Mouse (Mus musculus) hindlimb bud, embryonic 11.5 days (tissue): Measurements from ENCODE around the gene Cpsf6.
"Not testable (repeated sequence)": the region's sequence is repeated elsewhere in the genome, so short reads cannot be mapped to it uniquely, and the experiment has no call there.

Experiments used
- DNase-seq: peaks from one replicate; pipeline ENCODE4 v3.0.0-alpha.2; 2012; ENCODE audit warnings: low read depth, low spot score; ENCODE audit errors: extremely low spot score

The Cpsf6 gene

DNA sequence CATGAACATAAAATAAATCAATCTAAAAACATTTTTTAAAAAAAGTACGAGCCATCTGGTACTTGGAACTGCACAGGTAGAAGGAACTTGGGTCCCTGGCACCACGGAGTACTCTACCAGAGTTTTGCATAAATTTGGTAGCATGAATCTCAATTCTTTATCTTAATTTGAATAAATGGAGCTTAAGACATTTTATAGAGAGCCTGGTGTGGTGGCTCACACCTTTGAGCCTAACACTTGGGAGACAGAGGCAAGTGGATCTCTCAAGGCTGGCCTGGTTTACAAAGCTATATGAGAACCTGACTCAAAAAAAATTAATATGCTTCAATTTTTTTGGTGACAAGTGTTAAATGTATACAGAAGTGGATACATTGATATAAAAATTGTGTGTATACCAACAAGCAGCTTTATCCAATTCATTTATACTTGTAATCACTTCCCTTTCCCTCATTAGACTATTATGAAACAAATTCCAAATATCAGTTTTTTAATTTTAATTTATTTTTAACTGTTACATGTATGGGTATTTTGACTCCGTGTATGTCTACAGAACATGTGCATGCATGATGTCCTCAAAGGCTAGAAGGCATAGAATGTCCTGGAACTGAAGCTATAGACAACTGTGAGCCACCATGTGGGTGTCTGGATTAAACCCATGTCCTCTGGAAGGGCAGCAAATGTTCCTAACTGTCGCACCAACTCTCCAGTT lies 20.6 kb upstream of the Cpsf6 start:
- DNase-seq, result no peak

DNA sequence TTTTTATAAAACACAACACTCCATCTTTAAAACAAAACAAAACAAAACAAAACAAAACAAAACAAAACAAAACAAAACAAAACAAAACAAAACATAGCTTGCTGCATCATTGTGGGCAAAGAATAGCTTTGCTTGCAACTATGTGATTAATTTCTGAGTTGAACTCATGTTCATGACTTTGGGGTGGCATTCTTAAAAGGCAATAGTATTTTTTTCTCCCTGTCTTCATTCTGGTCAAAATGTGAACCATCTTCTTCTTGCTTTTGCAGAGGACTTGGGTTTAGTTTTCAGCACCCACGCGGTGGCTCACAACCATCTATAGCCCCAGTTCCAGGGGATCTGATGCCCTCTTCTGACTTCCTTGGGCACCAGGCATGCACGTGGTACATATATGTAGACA lies 20.0 kb upstream of the Cpsf6 start:
- no peak for DNase-seq

DNA sequence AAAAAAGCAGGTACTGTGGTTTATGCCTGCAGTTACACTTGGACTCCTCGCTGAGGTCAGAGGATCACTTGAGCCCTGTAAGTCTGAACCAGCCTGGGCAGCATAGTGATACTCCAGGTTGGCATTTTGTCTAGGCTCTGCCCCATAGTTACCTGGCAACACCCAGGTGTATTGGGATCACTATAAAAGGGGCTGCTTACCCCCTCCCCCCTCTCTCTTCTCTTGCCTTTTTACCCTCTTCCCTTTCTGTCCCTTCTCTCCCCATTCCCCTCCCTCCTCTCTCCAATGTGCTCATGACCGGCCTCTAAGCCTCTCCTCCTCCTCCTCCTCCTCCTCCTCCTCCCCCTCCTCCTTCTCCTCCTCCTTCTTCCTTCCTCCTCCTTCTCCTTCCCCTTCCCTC lies 19.4 kb upstream of the Cpsf6 start:
- no peak for DNase-seq

DNA sequence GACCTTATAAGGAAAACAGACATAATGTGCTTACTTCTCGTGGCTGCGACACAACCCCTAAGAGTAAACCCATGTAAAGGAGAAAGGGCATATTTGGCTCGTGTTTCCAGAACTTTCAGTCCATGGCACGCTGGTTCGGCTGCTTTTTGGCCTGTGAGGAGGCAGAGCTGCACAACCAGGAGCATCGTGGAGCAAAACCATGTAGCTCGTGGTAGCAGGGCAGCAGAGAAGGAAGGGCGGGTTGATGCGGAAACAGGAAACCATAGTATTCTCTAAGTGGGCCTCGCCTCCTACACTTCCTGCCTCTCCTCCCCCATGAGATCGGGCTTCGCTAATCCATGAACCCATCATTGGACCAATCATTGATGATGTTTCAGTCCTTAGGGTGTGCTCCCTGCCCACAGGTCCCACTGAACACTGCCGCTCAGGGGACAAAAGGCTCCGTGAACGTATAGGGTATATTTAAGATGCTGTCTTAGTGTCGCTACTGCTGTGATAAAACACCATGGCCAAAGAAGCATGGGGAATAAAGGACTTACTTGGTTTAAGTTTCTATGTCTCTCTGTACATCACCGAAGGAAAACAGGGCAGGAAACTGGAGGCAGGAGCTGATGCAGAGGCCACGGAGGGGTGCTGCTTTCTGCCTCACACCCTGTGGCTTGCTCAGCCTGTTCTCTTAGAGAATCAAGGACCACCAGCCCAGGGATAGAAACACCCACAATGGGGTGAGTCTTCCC lies 18.4 kb upstream of the Cpsf6 start:
- no peak for DNase-seq

DNA sequence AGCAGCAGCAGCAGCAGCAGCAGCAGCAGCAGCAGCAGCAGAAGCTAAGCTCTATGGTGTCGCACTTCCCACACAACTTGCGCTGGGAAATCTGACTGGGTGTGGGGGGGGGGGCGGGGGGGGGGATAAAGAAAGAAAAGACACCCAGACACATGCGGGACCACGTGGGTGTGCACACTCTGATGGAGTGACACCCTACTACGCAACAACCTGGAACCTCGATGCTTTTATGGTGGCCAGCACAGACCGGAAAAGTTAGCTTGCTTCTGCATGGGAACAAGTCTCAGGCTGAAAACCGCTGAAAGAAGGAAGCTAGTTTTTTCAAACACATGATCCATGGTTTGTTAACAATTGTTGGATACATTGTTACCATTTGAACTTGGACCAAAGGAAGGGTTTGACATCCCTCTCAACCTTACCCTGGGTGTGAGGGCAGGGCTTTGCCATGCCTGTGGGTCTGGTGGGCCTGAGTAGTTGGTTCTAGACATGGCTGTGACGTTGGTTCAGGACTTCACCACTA lies 17.4 kb upstream of the Cpsf6 start:
- DNase-seq, result no peak

DNA sequence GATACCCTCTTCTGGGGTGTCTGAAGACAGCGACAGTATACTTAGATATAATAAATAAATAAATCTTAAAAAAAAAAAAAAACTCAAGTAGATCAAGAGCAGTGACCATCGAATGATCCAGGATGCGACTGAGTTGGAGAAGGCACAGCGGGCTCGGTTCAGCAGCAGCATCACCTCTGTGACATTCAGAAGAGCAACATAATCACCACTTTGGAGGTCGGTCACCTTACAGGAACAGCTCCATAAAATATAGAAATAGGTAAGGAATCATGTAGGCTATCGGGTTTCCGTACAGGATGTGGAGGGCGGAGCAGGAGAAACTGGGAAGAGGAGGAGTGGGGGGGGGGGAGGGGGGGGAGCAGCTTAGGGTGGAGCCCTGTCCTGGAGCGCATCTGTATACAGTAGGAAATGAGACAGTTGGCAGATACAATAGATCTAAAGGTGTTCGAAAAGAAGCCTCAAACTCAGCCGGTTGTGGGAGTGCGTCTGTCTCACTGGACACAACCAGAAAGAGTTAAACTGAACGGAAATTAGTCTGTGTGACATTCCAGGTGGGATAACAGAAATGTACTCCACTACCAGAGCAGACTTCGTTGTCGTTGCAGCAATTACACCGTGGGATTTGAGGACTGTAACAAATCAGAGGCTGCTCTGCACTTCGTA lies 16.7 kb upstream of the Cpsf6 start:
- no peak for DNase-seq

DNA sequence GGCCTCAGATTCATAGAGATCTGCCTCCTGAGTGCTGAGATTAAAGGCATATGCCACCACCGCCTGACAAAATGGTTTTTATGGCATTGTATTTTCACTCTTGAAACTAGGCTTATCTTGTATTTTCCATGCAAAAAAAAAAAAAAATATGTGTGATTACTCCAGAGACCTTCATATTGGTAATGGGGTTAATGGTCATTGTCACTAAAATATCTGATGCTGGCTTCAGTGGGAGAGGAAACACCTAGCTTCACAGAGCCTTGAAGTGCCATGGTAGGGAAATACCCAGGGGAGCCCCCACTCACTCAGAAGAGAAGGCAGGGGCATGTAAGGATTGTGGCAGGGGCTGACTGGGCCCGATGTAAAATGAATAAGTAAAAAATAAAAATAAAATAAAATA lies 16.0 kb upstream of the Cpsf6 start:
- no peak for DNase-seq

DNA sequence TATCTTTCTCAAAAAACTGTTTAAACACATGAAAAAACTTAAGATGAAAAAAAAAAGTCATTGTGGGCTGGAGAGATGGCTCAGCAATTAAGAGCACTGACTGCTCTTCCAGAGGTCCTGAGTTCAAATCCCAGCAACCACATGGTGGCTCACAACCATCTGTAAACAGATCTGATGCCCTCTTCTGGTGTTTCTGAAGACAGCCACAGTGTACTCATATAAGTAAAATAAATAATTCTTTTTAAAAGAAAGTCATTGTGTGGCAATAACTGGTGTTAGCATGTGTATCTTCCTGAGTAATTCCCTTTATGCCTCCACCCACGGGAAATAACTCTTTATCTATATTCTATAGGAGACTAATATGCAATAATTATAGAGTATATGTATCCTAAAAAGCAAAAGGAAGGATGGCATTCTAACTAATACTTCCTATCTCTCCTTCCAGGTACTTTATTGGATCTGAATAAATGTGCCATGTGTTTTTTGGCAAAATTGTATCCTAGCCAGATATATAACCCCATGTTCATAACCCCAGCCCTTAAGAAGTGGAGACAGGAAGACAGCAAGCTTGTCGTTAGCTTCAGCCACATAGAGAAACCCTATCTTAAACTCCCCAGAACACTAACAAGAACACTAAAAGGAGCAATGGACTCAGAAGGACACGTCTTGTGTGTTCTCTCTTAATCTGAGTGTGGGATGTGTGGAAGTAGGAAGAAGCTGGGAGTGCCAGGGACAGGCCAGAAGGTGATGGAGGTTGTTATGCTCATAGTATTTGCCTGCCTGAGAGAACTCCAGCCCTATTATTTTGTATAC lies 15.1 kb upstream of the Cpsf6 start:
- no peak for DNase-seq

DNA sequence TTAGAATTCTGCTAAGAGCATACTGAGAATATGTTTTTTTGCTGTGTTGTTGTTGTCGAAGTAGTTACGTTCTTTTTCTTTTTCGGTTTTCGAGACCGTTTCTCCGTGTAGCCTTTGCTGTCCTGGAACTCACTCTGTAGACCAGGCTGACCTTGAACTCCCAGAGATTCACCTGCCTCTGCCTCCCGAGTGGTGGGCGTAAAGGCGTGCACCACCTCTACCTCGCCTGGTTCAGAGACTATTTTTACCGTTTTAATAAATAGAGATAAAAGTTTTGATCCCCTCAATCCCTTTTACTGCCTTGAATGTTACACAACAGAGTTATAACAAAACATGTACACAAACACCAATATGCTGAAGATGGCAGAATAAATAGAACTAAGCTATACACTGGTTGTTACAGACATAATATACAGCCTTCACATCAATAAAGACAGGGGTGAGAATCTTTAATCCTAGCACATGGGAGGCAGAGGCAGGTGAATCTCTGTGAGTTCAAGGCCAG lies 14.1 kb upstream of the Cpsf6 start:
- no peak for DNase-seq

DNA sequence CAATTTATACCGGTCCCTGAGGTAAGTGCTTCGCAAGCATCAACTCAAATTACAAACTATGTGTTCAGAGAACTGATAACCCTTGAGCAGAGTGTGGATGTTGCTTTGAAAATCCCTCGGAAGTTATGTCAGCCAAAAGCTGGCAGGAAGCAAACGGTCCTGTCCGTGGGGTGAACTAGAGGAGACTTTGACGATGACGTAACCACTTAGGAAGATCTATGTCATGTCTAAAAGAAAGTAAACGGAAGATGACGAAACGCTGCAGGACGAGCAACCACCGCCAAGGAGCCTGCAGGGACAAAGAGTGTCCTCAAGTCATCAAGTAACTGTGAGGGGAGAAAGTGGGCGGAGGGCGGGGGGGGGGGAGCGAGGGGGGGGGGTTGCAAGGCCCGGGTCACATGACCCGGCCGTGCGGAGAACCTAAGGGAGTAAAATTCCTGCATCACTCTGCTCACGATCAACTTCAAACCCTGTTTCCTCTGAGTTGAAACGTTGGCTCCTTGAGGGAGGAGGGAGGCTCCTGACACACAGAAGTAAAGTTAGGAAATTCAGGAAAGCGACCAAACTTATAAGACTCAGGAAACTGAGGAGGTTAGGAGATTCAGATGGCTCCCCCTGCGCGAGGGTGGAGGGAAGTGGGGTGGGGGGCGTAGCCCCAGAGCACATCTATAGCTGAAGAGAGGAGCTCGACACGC lies 13.5 kb upstream of the Cpsf6 start:
- DNase-seq, result peak; percentile 24

DNA sequence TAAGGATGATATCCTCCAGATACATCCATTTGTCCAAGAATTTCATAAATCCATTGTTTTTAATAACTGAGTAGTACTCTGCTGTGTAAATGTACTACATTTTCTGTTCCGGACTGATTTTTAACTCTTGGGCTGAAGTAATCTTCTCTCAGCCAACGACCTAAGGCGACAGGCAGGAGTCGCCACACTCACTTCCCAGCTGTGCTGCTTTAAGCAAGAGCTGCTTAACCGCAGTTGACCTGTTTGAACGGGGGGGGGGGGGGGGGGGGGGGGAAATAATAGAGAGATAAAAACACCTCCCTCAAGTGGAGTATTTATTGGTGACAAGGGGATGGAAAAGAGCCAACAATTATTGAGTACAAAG lies 13.0 kb upstream of the Cpsf6 start:
- no peak for DNase-seq

DNA sequence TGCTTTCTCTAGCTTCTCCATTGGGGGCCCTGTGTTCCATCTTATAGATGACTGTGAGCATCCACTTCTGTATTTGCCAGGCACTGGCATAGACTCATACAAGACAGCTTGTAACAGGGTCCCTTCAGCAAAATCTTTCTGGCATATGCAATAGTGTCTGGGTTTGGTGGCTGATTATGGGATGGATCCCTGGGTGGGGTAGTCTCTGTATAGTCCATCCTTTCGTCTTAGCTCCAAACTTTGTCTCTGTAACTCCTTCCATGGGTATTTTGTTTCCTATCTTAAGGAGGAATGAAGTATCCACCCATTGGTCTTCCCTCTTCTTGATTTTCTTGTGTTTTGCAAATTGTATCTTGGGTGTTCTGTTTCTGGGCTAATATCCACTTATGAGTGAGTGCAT lies 12.6 kb upstream of the Cpsf6 start:
- not testable (repeated sequence) for DNase-seq

DNA sequence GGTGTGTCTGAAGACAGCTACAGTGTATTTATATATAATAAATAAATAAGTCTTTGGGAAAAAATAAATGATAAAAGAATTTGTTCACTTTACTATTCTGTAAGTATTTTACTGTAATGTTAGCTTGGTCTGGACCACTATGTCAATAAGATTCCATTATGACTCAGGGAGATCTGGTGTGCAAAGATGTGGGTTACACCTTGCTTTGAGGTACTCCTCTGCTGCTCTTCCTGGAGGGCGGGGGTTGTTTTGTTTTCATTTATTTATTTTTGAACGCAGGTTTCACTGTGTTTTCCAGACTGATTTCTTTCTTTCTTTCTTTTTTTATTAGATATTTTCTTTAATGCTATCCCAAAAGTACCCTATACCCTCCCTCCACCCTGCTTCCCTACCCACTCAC lies 12.0 kb upstream of the Cpsf6 start:
- DNase-seq, result no peak

DNA sequence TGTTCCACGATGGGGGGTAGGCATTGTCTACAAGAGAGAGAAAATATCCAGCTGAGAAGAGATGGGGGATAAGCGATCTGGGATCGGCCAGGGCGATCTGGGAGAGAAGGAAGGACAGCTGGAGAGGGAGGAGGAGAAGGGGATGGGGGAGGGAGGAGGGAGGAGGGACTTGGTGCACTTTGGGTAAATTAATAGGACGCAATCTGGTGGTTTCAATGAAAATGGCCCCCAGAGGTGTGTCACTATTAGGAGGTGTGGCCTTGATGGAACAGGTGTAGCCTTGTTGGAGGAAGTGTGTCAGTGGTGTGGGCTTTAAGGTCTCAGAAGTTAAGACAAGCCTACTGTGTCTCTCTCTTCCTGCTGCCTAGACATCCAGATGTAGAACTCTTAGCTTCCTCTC lies 11.2 kb upstream of the Cpsf6 start:
- DNase-seq, result no peak

DNA sequence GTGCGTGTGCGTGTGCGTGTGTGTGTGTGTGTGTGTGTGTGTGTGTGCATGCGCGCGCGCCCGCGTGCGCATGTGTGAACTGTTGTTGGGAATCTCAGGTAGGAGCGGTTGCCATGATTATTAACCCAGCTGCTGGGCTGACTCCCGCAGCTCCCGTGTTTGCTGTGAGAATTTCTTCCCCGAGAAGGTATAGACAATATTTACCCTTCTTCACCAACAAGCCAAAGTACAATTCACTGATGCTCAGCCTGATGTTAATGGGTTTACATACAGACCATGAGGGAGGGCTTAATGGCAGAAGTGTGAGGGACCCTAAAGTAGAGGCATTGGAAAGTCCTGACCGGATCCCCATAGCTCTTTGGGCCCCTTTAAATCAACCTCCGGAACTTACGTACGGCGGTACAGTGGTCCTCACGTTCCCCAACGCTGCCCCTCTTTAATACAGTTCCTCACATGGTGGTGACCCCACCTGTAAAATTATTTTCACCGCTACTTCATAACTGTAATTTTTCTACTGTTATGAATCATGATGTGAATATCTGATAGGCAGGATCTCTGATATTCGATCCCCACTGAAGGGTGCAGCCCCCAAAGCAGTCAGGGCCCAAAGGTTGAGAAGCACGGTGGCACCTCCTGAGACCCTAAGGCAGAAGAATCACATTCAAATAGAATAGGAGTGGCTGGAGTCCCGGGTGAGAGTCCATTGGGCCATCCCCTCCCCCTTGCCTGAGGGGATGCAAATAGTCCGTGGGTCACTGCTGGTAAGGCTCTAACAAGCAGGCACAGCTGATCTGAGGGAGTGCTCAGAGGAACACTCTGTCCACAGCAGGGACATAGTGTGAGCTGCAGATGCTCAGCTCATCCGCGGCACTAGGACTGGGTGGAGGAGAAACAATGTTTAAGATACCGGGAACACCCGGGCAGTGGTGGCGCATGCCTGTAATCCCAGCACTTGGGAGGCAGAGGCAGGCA lies 10.4 kb upstream of the Cpsf6 start:
- DNase-seq, result no peak

DNA sequence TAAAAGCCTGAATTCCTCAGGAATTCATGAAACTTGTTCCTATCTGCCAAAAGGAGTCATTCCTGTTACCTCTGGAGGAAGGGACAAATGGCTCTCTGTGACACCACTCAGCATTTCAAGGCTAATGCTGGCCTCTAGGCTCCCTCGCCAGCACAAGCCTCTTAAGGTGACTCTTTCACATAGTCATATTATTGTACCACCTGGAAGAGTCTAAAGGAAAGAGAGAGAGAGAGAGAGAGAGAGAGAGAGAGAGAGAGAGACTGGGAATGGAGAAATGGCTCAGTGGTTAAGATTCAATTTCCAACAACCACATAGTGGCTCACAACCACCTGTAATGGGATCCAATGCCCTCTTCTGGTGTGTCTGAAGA lies 9.5 kb upstream of the Cpsf6 start:
- no peak for DNase-seq

DNA sequence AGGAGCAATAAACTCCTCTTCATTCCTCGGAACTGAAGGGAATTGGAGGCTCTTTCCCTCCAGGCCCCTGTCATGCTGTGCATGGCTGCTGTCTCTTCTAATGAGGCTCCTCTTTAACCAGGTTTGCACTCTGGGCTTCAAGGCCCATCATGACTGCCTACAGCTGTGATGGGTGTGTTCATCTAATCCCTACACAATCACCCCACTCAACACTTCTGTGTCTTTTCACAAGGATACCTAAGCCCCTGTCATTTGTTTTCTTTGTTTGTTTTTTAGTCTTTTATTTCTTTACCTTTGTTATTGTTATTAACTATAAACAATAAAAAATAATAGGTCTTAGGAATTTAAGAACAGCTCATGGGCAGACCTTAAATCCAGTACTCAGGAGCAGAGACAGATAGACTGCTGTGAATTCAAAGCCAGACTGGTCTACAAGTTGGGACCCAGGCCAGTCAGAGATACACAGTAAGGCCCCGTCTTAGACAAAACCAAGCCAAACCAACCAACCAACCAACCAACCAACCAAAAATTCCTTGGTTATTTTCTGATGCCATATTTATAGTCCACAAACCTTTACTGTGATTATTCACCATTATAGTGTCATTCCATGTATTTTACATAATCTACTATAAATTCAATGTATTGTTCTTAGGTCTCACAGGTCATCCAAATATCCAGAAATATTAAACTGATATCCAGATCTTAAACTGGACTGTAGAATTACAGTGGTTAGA lies 9.0 kb upstream of the Cpsf6 start:
- no peak for DNase-seq

DNA sequence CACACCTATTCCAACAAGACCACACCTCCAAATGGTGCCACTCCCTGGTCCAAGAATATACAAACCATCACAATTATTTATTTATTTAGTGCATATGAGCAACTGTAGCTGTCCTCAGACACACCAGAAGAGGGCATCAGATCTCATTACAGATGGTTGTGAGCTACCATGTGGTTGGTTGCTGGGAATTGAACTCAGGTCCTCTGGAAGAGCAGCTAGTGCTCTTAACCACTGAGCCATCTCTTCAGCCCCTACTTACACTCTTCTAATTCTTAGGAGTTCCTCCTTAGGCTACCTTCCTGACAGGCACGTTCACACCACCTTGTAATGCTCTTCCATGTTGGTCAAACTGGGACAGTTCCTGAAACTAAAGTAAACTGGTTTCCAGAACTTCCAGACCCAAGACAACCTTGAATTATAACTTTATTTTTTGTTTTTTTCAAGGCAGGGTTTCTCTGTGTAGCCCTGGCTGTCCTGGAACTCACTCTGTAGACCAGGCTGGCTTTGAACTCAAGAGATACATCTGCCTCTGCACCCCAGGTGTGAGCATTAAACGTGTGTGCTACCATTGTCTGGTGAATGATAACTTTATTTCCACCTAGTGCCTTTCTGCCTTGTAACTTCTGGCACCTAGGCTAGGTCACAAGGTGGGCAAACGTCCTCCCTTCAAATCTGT lies 8.3 kb upstream of the Cpsf6 start:
- not testable (repeated sequence) for DNase-seq
